Mouse (Mus musculus): ENCODE results near the gene Tshr. TPM values are rescaled to one million over a fixed set of nuclear protein-coding genes. Genes with fewer than 3 reads are reported as not detected.
"Not testable (repeated sequence)": the region's sequence is repeated elsewhere in the genome, so short reads cannot be mapped to it uniquely, and the experiment has no call there.

Gene Tshr
- polyA plus RNA-seq (2015; fragmentation: Nextera tagmentation; extraction: Ambion mirVana) = 0.13 TPM in 1 of 2 replicates, not detected in the other

DNA sequence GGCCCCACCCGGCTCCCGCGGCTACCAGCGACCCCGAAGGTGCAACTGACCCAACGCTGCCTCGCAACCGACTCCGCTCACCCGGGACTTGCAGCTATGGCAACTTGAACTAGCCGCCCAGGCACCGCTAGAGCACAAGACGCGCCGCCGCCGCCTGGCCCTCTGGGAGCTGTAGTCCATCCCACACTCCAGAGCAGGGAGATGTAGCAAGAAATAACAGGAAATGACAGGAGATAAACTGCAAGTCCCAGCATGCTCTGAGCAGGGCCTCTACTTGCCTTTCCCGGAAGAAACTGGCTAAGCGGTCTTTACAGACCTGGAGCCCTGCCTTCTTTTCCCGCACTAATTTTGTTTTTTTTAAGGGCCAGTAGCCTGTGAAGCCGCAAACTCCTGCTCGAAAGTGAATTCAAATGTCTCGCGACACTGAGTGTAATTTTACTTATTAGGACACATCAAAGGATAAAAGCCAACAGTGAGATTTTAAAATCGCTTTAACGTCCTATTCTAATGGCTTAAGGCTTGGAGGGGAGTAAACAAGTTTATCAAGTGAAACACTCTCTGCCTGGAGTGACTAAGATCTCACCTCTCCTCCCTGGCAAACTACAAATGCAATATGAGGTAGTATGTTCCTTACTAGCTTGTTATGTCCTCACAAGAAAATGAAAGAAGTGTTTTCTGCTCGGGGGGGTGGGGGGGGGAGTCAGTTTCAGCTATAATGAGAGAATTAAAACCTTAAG is at the start of gene Tshr, which contains the start of gene Cep128:
Gene Tshr, plus strand, starts transcription at position 283 of the 737 bp plus-strand sequence.
Gene Cep128, minus strand, starts transcription at position 129 of the 737 bp plus-strand sequence.
- Histone ChIP-seq H3K36me3 (peaks cover 13% of the 10 kb centered on the region), H3K9me3 (replicated peaks) (no peaks in the 10 kb centered on the region), H3K9ac (peak within 1 kb of the TSS; percentile 90), H3K4me2 (peak within 1 kb of the TSS; percentile 79), H3K4me3 (replicated peaks) (peak within 1 kb of the TSS; percentile 86), H3K27ac (peak within 1 kb of the TSS; percentile 87), H3K4me1 (replicated peaks) (peaks cover 38% of the 10 kb centered on the region), H3K27me3 (no peaks in the 10 kb centered on the region)
- ATAC-seq (ENCODE audit: low read depth) = peak; percentile 100
- peak; percentile 92 for DNase-seq
- WGBS (ENCODE audit: insufficient replicate concordance) = under 1% methylated on average over 27 of the region's 27 CpGs

DNA sequence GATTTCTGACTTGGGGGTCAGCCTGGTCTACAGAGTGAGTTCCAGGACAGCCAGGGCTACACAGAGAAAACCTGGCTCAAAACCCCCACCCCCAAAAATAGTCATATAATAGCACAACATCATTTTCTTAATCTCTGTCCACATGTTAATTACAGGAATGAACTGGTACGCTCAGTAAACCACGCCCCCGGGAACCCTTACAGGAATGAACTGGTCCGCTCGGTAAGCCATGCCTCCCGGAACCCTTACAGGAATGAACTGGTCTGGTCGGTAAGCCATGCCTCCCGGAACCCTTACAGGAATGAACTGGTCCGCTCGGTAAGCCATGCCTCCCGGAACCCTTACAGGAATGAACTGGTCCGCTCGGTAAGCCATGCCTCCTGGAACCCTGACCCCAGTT is 45.7 kb upstream of the Tshr start:
- not testable (repeated sequence) for ATAC-seq (ENCODE audit: low read depth); H3K27ac ChIP-seq

DNA sequence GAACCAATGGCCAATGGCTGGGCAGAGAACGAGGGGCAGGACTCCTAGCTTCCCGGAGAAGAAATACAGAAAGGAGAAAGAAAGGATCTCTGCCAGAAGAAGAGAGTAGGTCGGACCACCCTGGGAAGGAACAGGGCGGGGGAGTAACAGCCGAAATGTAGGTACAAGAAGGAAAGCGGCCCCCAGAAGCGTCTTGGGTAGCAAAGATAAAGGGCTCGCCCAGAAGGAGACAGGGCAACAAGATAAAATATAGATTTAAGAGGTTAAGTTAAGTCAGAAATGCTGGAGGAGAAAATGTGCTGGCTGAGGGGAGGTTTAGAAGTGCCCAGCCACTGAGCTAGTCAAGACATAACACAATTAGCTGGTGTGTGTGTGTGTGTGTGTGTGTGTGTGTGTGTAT is 30.6 kb upstream of the Tshr start:
- Histone ChIP-seq H3K9me3 (replicated peaks) (no peaks in the 10 kb centered on the region), H3K27ac (peak overlapping the region; percentile 72), H3K4me1 (replicated peaks) (peaks cover 40% of the 10 kb centered on the region), H3K9ac (peak overlapping the region; percentile 42; the same call in 1 of the 2 replicates), H3K4me2 (peak overlapping the region; percentile 54), H3K36me3 (peaks cover 21% of the 10 kb centered on the region), H3K4me3 (replicated peaks) (peak overlapping the region; percentile 18), H3K27me3 (no peaks in the 10 kb centered on the region)
- peak; percentile 97 for ATAC-seq (ENCODE audit: low read depth)
- DNase-seq = peak; percentile 48
- WGBS (ENCODE audit: insufficient replicate concordance) = 29% methylated on average over 8 of the region's 8 CpGs

More for the DNA sequence above, 45.7 kb upstream of the Tshr start:
- H3K36me3 ChIP-seq = peaks cover 45% of the 10 kb centered on the region
- not testable (repeated sequence) for H3K27me3 ChIP-seq; H3K4me3 ChIP-seq (replicated peaks); H3K9ac ChIP-seq; H3K9me3 ChIP-seq (replicated peaks); H3K4me1 ChIP-seq (replicated peaks); DNase-seq; H3K4me2 ChIP-seq
- 91% methylated on average over 13 of the region's 13 CpGs for WGBS (ENCODE audit: insufficient replicate concordance)

DNA sequence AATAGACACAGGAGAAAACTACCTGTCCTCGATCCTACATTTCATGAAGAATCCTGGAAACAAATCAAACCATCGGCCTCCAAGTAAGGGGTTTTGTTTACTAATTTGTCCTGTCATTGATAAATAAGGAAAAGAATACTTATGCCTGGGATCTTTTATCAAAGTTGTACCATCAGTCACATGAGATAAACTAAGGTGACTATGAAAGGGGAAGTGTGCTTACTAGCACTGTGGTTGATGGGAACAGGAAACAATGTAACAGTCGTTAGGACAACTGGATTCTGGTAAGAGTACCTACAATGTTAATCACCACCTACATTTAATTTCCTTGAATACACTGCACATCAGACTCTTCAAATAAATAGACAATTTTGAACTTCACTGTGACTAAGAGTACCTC is 15.2 kb upstream of the Tshr start:
- no peaks in the 10 kb centered on the region for H3K27me3 ChIP-seq
- H3K4me2 ChIP-seq = no peak overlapping the region
- H3K9ac ChIP-seq = no peak overlapping the region
- peaks cover 56% of the 10 kb centered on the region for H3K36me3 ChIP-seq
- ATAC-seq (ENCODE audit: low read depth) = no peak
- no peak for DNase-seq
- no peaks in the 10 kb centered on the region for H3K9me3 ChIP-seq (replicated peaks)
- no peak overlapping the region for H3K27ac ChIP-seq
- no peak overlapping the region for H3K4me3 ChIP-seq (replicated peaks)
- WGBS (ENCODE audit: insufficient replicate concordance) = 71% methylated on average over 3 of the region's 3 CpGs
- H3K4me1 ChIP-seq (replicated peaks) = no peaks in the 10 kb centered on the region

DNA sequence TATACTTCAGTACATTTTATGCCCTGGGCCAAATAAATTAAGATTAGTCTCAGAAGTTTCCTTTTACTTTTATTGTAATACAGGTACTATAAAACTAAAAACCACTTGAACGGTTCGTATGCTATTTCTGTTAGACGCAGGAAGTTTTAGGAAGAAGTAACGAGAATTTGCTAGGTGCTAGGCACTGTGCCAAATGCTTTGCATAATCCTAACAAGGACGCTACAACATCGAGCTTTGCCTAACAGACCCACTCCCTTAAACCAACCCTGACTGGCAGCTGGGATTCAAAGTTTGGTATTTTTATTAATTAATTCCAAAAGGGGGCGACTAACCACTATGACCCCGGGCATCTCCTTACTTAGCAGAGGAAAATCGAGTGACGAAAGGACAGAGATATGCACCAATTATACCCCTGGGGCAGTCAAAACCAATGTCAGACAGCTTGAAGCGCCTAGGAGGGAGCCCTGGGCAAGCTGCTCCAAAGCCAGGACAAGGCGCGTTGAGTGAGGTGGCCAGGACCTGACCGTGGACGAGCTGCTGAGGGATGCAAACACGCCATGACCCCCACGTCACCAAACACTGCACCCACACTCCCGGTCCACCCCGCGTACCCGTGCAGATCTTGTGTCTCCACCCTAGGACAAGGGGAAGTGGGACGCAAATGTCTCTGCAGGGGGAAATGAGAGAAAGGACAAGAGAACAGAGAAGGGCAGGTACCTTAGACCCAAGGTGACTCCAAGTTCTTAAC is 673 bp upstream of the Tshr start:
- peak overlapping the region; percentile 87 for H3K27ac ChIP-seq
- WGBS (ENCODE audit: insufficient replicate concordance) = 3% methylated on average over 22 of the region's 22 CpGs
- H3K27me3 ChIP-seq = no peaks in the 10 kb centered on the region
- peak overlapping the region; percentile 90 for H3K9ac ChIP-seq
- peaks cover 16% of the 10 kb centered on the region for H3K36me3 ChIP-seq
- H3K4me3 ChIP-seq (replicated peaks) = peak overlapping the region; percentile 86
- peak; percentile 71 for ATAC-seq (ENCODE audit: low read depth)
- no peak for DNase-seq
- peak overlapping the region; percentile 79 for H3K4me2 ChIP-seq
- peaks cover 38% of the 10 kb centered on the region for H3K4me1 ChIP-seq (replicated peaks)
- no peaks in the 10 kb centered on the region for H3K9me3 ChIP-seq (replicated peaks)

DNA sequence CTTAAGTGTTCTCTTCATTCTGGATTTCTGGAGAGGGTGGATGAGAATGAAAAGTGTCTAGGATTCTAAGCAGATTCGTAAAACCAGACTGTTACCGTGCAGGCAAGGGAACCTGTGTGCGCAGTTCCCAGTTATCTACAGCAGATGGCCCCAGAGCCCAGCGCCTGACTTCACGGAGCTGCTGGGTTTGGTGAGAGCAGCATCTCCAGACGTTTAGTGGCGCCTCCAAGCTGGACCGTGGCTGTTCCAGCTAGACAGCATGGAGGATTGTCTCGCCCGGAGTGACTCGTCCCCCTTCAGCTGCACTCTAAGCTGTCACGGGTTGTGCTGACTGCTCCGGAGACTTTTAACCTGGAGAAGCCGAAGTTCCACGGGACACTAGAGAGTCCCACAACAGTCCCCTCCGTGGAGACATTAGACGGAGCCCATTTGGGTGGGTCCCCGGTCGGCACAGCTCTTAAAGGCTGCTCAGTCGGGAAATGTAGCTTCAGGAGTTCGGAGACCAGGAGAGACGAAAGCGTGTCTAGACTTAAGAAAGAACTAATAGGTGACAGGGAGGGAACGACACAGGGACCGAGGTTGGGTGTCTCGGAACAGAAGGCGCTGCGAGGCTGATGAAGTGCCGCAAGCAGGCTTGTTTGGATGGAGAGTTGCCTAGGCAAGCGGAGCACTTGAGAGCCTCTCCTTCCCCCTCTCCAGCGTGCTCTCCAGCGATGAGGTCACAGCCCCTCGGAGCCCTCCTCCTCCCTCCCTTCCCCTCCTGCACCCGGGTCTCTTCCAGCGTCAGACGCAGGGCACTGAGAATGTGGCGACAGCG is 16.1 kb downstream of the Tshr start:
- 2% methylated on average over 38 of the region's 38 CpGs for WGBS (ENCODE audit: insufficient replicate concordance)

DNA sequence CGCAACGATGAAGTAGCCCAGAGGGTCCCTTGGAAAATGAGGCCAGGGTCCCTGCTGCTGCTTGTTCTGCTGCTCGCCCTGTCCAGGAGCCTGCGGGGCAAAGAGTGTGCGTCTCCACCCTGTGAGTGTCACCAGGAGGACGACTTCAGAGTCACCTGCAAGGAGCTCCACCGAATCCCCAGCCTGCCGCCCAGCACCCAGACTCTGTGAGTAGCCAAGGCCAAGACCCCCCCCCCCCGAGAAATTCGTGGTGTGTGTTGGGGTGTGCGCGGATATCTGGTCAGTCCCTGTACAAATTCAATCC is 16.6 kb downstream of the Tshr start:
- no peaks in the 10 kb centered on the region for H3K9me3 ChIP-seq (replicated peaks)
- no peak overlapping the region for H3K27ac ChIP-seq
- H3K4me3 ChIP-seq (replicated peaks) = peak overlapping the region; percentile 37
- H3K27me3 ChIP-seq = peaks cover 46% of the 10 kb centered on the region
- WGBS (ENCODE audit: insufficient replicate concordance) = 4% methylated on average over 12 of the region's 12 CpGs
- H3K36me3 ChIP-seq = no peaks in the 10 kb centered on the region
- DNase-seq (no peak), ATAC-seq (ENCODE audit: low read depth) (0 out of 2 replicates have a peak, but pooled peaks have one; percentile 7)
- H3K4me2 ChIP-seq = peak overlapping the region; percentile 62
- H3K9ac ChIP-seq = no peak overlapping the region
- H3K4me1 ChIP-seq (replicated peaks) = 0 out of 2 replicates have a peak, but pooled peaks cover 6% of the 10 kb centered on the region

More for the DNA sequence above, 16.1 kb downstream of the Tshr start:
- Histone ChIP-seq H3K27me3 (peaks cover 46% of the 10 kb centered on the region), H3K9me3 (replicated peaks) (no peaks in the 10 kb centered on the region), H3K36me3 (no peaks in the 10 kb centered on the region), H3K4me1 (replicated peaks) (0 out of 2 replicates have a peak, but pooled peaks cover 6% of the 10 kb centered on the region), H3K4me3 (replicated peaks) (peak overlapping the region; percentile 37), H3K27ac (no peak overlapping the region), H3K9ac (no peak overlapping the region), H3K4me2 (peak overlapping the region; percentile 62)
- DNase-seq = peak; percentile 12
- ATAC-seq (ENCODE audit: low read depth) = peak; percentile 63; the same call in 1 of the 2 replicates

DNA sequence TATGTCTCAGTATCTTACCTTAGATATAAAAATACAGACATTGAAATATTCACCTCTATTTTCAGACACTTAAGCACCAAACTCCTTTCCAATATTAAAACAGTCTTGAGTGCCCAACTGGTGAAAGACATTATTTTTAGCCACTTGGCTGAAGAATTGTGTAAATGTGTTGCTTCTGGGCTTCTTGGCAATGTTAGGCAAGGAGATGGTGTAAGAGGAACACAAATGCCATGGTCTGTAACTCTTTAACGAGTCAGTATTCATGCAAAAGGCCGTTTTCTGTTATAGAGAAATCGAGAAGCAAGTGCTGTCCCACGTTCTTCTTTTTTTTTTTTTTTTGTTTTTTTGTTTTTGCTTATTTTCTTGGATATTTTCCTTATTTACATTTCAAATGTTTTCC is 25.9 kb downstream of the Tshr start:
- no peak overlapping the region for H3K27ac ChIP-seq
- H3K4me3 ChIP-seq (replicated peaks) = no peak overlapping the region
- WGBS (ENCODE audit: insufficient replicate concordance) = 58% methylated on average over 4 of the region's 4 CpGs
- no peaks in the 10 kb centered on the region for H3K9me3 ChIP-seq (replicated peaks)
- DNase-seq (no peak), ATAC-seq (ENCODE audit: low read depth) (no peak)
- no peaks in the 10 kb centered on the region for H3K27me3 ChIP-seq
- no peaks in the 10 kb centered on the region for H3K4me1 ChIP-seq (replicated peaks)
- H3K4me2 ChIP-seq = no peak overlapping the region
- H3K36me3 ChIP-seq = no peaks in the 10 kb centered on the region
- no peak overlapping the region for H3K9ac ChIP-seq

DNA sequence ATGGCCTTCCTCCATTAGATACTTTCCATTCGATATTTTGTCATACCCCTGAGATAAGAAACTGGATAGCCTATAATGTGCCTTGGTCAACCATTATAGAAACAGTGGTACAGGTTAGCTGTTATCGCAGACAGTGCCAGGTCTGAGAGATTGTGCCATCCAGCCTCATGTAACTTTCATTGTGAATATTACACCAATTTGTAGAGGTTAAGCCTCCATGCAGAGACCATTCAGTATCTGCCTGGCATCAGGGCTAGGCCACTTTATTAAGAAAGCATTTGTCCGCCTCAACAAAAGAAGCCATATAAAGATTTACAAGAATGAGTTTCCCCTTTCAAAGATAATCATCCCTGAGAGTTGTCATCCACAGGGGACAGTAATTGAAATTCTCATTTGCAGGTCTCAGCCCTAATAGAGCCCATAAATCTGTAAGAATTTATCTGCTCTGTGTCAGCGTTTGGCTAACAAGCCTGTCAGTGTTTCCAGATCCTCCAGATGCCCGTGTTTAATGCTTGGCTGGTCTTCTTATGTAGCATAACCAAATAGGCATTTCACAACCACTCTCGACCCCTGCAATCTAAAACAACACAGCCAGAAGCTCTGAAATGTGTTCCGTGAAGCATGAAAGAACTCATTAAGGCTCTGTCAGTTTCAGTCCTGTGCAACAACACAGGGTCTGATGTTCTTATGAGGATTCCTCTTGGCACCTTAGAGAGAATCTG is 28.3 kb downstream of the Tshr start:
- WGBS (ENCODE audit: insufficient replicate concordance) = 59% methylated on average over 7 of the region's 7 CpGs
- H3K27ac ChIP-seq = no peak overlapping the region
- no peak overlapping the region for H3K4me2 ChIP-seq
- H3K27me3 ChIP-seq = no peaks in the 10 kb centered on the region
- no peaks in the 10 kb centered on the region for H3K4me1 ChIP-seq (replicated peaks)
- no peak for ATAC-seq (ENCODE audit: low read depth)
- no peak overlapping the region for H3K4me3 ChIP-seq (replicated peaks)
- H3K9me3 ChIP-seq (replicated peaks) = no peaks in the 10 kb centered on the region
- no peak overlapping the region for H3K9ac ChIP-seq
- no peak for DNase-seq
- H3K36me3 ChIP-seq = no peaks in the 10 kb centered on the region

DNA sequence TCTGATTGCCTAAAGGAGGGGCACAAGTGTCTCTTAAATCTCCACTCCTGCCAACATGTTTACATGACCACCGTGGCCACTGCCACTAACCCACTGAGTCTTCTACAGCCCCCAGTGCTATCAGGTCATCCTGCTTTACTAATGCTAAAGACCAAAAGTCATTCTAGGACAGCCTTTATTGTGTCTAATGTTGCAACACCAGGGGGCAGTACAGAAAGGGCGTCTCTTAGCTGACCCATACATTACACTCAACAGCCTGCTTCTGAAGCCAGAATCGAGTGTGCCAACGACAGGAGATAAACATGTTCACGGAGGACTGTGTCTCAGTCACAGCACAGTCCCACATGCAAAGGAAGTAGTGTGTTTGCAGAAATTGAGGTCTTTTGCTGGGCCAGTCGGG is 30.7 kb downstream of the Tshr start:
- H3K4me2 ChIP-seq = no peak overlapping the region
- no peaks in the 10 kb centered on the region for H3K4me1 ChIP-seq (replicated peaks)
- H3K9me3 ChIP-seq (replicated peaks) = no peaks in the 10 kb centered on the region
- ATAC-seq (ENCODE audit: low read depth) (no peak), DNase-seq (no peak)
- no peak overlapping the region for H3K4me3 ChIP-seq (replicated peaks)
- no peaks in the 10 kb centered on the region for H3K27me3 ChIP-seq
- no peak overlapping the region for H3K27ac ChIP-seq
- H3K36me3 ChIP-seq = no peaks in the 10 kb centered on the region
- H3K9ac ChIP-seq = no peak overlapping the region
- WGBS (ENCODE audit: insufficient replicate concordance) = 56% methylated on average over 6 of the region's 6 CpGs
